Mouse (Mus musculus) activated CD4-positive, CD25-positive, alpha-beta regulatory T cell, adult 4 months (primary cell): Measurements from ENCODE around the gene Fcho2. TPM values are rescaled to one million over a fixed set of nuclear protein-coding genes. Genes with fewer than 3 reads are reported as not detected.

Experiments used
- ATAC-seq: one replicate; pipeline ENCODE4 v1.8.0; 2017
- polyA plus RNA-seq, 2 experiments: library from polyadenylated mRNA; unstranded; fragments of 100-300 nt; shearing (Covaris generic); gene quantifications; one replicate each; pipeline ENCODE4 v1.2.1; 2017

The Fcho2 gene
- polyA plus RNA-seq, 2 experiments from 2014 or later = 42.3 to 47.9 TPM

DNA sequence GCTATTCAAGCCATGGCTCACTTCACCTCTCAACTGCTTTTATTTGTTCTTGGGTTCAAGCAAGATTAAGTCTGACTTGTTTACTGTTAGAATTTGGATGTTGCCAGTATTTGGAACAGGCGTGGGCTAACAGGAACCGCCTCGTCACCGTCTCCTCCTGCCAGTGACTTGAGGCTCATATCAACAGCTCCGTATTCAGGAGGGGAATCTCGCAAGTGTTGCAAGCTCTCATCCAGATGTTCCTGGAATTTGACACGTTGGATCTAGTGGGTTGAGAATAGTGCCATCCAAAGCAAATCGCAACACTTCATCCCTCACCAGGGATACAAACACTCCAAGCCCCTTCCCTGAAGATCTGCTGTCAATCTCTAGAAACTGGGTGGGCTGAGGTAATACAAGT is 105.0 kb downstream of the Fcho2 start:
- no peak for ATAC-seq

DNA sequence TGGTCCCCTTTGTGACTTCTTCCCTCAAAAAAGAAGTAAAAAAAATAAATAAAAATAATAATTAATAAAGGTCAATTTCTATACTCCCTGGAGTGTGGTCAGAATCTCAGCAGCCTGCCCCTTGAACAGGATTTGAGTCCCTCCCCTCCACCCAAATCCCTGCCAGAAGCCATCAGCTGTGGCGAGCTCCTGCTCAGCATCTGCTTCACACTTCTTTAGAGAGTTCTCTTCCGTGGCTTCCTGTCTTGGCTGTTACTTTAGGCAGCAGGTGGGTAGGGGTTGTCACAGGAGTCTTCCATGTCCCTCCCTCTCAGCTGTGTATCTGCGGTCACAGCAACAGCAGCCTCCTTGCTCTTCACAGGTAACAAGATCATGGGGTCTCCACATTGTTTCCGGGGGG is 109.7 kb downstream of the Fcho2 start:
- no peak for ATAC-seq

DNA sequence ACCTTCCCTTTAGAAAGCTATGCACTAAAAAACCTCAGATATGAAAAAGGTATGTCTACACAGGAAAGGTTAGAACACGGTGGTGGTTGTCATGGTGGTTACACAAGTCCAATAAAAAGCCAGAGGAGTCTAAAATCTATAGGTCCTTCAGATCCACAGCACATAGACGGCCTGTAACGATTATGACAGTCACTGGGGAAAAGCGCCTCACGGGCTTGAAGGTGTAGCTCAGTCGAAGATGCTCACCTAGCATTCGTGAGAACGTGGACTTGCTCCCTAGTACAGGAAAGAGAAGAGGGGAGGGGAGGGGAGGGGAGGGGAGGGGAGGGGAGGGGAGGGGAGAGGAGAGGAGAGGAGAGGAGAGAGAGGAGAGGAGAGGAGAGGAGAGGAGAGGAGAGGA is 111.5 kb downstream of the Fcho2 start:
- ATAC-seq = no peak

DNA sequence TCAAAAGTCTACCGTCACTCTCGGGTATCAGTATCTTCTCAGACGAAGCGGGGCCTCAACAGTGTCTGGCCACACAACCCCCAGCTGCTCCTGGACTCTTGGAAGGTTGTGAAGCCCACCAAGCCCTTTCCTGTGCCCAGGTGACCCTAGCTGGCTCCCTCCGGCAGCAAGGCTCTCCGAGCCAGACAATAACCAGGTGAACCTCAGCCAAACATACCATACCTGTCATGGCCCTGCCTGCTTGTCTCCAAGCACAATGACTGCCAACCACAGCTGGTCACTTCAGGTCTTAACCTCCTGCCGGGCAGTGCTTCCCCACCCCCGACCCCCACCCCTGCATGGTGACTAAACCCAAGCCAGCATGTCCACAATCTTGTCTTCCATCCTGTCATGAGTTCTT is 112.9 kb downstream of the Fcho2 start:
- ATAC-seq = no peak

DNA sequence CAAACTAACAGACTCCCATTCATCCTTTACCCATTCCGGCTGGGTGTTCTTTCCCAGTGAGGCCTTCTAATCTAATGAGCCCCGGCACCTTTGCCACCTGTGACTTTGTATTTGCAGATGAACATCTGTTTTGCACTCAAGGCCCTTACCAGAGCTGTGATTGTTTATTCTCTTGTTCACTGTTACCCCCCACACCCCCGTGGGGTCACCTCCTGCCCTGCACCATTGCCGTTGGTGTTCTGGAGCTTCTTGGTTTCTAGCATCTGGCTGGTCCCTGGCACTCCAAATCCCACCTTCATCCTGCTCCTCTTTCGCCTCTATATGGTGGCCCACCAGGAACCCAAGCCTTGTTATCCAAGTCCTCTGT is 114.0 kb downstream of the Fcho2 start:
- ATAC-seq = no peak

DNA sequence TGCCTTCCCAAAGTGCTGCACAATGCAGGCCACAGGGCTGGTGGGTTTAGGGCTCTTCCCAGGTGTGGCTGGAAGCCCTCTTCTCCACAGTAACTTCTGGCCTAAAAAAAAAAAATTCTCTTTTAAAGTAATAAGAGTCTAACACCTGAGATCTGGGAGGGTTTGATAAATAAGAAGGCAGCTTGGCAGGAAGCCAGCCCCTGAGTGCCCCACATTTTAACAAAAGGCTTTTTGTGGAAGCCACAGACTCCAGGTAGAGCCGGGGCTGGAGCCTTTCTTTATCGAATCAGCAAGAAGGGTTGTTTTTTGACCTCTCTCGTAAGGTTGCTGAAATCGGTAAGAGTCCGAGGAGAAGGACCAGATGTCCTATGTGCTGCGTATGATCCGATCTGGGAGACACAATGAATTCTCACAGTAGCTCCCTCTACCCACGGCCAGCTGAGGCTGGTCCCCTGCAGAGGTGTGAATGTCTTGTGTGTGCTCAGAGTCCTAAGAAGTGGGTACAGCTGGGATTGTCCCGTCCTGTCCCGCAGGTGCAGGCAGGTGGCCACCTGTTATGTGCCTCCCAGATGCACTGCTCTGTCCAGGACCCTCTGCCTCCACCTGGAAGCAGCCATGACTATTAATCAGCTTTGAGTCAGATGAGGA is 114.5 kb downstream of the Fcho2 start:
- no peak for ATAC-seq

DNA sequence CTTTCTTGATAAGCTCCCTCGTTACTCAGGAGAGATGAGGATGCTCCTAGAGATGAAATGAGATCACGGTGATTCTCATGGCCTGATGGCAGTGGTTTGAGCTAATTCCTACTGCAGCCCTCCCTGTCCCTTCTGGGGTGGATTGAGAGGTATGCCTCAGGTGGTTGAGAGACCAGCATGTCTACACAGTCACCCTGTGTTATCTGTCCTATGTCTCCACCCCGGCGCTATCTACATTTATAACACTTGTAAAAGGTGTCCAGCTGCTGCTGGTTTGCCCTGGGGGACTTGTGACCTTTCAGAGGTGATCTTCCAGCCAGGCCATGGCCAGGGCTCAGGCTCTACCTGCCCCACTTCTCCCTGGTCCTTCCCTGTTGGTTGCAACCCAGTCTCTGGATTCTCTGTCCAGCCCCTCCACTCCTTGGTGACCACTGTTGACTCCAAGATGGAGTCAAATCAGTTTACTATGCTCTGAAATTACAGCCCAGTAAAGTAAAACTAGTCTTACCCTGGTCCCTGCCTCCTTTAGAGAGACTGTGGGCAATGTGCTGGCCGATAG is 115.2 kb downstream of the Fcho2 start:
- no peak for ATAC-seq

DNA sequence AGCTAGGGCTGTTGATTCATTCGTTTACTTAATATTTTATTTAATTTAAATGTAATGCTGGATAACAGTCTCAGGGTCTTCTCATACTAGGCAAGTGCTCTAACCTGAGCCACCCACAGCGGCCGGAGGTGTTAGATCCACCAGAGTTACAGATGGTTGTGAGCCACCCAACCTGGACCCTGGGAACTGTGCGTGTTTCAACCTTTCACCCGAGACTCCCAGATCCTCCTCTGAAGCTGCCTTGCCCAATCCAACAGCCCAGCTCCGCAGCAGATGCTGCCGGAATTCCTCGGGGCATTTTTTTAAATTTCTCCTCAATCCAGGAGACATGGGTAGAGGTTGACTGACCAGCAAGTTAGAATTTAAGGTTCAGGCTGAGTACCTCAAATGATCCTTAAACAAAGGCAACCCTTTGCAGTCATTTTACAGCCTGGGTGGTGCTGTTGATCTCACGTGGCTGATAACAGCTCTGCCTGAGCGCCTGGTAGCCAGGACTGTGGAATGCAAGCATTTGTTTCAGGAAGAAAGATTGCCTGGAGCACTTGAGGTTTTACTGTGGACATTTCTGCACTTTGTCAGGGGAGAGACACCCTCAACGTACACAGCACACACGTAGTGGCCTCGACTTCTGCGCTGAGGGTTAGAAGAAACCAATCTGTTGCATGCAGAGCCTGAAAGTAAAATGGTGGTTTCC is 116.1 kb downstream of the Fcho2 start:
- no peak for ATAC-seq

DNA sequence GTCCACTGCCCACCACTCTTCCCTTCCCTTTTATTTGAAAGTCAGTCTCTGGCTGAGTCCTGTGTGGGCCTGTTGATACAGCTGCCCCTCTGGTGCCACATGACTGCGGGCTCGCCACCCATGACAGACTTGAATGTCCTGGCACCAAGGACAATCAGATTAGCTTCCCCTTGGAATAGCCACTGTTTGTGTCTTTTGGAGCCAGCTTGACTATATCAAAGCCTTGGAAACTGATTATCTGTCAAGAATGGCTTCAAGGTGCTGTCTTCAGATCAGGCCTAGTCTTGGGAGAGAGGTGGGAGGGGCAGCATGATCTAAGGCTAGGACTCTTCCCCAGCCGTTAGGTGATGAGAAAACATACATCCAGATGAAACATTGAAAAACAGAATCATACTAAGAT is 118.5 kb downstream of the Fcho2 start:
- no peak for ATAC-seq

DNA sequence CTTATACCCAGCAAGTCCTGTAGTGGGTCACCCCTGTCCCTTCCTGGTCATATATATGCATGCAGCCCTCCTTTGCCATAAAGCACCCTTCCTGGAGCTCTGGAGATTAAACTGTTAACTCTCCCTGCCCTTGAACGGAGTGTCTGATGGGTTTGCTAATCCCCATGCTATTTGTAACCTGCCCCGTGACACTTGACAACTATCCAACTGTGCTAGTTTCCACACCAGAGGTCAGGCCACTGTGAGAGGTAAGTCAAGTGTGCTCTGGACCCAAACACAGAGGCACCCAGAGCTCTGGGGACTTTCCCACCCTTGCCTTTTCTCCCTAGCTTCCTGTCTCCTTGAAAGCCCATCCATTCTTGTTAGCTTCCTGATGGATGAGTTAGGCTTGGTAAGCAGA is 119.7 kb downstream of the Fcho2 start:
- ATAC-seq = no peak

DNA sequence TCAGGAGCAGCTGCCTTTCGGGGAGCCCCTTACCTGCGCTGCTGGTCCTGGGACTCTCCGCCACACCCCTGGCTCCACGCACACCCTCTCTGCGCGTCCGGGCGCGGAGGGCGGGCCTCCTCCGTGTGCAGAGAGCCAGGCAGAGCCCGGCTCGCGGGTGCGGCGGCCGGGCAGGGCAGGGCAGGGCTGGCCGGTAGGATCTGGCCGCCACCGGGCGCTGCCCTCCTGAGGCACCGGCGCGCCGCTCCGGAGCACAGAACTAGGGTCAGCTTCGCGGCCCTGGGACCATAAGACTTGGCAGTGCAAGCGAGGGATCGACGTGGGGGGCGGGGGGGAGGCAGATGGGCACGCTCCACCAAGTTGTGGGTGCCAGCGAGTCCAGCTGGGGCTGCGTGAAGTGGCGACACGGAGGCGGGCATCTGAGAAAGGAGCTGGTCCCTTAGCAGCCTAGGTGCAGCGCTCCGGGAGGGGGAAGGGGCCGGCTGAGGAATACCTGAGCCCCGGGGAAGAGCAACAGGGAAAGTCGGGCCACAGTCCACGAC is 120.4 kb downstream of the Fcho2 start, which contains the start of gene Tmem171:
Gene Tmem171, minus strand, starts transcription at position 62 of the 542 bp plus-strand sequence.
- no peak for ATAC-seq

DNA sequence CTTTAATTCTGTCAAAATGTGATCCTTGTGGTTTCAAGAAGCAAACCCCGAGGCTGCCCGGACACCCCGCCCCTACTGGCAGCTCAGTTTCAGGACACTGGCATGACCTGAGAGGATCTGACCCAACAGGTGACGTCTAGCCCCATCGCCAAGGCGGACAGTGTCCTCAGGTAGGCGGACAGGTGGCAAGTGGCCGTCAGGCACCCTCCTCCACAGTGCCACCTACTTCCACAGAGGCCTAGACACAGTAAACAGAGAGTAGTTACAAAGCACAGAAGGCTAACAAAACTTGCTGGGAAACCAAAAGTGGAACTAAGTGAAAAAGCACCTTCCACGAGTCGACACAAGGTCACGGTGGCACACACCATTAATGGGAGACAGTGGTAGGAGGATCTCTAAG is 121.9 kb downstream of the Fcho2 start:
- peak; percentile 24 for ATAC-seq

DNA sequence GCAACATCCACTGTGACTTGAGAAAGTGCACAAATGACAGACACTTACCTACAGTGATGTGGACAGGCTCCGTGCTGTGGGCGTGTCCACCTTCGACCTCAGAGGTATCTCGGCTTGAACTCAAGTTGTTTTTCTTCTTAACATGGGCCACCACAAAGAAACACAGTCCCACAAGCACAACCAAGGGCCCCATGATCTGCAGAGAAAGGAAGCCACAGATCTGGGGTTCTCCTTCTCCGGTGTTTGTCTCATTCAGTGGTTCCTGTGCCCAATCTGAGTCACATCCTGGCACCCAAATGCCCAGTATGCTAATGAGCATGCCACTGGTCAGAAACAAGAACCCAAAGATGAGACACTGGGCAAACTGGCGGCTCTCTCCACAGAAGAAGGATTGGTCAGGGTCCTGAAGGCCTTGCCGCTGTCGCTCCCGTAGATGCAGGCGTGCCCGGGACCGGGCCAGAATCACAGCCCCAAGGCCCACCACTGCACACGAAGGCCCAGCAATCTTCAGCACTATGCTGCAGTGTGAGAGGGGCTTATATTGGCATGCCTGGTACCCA is 123.2 kb downstream of the Fcho2 start:
- ATAC-seq = peak; percentile 75

DNA sequence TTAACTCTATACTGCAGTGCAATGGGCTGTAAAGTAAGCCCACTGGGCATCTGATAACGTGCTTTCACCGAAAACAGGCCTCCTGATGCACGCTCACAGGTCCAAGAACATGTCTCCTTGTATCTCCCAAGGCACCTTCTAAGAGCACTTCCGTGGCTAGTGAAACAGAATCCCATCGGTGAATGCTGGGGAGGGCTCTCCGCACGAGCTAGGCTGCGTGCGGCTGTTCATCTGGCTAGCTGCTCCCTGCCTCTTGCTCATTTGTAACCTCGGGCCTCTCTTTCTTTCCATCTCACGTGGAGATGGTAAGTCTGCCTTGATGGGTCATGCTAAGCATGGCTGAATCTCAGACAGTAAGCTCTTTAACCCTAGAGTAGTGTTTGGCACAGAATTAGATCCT is 124.4 kb downstream of the Fcho2 start:
- ATAC-seq = no peak

DNA sequence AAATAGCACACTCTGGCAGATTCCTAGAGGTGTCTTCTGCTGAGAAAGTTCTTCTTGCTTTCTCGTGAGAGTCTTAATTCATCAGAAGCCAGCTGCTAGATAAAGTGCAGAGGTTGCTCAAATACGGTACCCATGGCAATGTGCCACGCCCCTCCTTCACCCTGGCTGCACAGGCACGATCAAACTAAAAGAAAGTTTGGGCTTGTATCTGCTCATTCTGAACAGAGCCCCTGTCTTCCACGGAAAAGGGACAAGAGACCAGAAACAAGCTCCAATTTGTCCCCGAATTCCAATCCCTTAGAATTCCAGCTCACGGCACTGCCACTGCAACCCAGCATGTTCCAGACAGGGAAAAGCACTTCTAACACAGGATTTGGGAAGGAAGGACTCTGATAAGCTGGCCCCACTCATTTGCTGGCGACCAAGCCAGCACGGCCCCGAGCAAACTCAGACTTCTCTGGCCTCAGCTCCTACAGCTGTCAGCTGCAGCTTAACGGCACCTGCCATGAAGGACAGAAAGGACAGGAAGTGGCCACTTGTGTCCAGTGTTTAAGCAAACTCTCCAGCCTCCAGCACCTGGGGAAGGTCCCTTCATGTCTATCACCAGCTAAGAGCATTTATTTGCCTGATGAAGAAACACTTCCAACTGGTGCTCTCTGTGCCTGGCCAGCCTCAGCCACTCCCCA is 125.5 kb downstream of the Fcho2 start:
- ATAC-seq = no peak

DNA sequence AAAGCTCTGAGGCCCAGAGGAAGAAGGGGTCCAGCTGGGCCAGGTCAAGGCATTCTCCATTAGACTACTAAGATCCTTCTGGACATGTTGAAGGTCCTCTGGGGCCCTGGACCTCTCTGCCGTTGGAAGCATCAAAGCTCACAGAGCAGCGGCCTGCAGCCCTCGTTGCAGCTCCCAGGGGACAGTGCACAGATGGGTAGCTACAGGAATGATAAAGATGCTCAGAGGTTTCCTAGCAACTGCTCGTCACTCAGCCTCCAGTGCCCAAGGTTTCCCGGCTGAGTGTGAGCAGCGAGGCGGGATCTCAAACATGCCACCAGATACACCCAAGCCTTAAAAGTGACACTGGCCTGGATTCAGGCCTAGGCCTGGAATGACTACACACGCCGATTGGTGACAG is 127.3 kb downstream of the Fcho2 start:
- ATAC-seq = no peak

DNA sequence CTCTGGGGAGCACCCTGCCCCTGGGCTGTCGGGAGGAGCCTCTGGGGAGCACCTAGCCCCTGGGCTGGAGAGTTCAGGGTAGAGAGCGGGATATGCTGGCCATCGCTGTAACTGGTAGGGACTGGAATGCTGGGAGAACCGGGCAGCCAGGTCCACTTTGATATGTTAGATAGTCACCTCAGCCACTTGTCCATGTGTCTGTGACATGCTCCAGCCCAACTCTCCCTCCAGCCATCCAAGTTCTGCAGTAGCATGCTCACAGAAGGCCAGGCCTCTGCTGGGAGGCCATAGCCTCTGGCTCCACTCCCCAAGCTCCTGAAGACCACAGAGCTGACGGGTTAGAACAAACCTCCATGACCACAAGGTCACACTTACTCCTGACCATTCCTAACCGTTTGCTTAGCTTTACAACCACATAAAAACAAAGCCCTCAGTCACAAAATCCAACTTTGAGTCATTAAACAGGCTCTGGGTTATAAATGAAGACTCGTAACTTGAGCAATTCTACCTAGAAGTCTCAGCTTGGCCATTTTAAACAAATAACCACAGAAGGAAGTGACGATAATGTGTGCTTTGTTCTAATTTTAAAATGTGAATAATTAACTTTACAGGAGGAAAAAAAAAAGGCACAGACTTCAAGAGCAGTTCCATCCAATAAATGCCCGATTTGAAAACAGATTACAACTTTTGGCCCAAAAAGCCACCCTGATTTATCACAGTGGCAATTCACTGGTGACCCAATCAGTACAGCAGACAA is 130.9 kb downstream of the Fcho2 start:
- ATAC-seq = no peak

DNA sequence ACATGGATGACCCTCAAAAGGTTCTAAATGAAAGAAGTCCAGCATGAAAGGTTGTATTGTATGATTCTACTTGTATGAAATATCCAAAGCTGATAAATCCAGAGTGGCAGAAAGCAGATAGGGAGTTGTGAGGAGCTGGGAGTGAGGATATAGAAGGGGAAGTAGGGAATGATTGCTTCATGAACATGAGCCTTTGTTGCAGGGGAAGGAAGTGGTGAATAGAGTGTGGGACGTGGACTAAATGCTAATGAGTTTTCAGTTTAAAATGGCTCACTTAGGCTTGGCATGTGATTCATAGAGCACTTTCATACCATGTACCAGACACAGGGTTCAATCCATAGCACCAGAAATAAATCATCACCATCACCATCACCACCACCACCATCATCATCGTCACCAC is 131.8 kb downstream of the Fcho2 start:
- no peak for ATAC-seq

DNA sequence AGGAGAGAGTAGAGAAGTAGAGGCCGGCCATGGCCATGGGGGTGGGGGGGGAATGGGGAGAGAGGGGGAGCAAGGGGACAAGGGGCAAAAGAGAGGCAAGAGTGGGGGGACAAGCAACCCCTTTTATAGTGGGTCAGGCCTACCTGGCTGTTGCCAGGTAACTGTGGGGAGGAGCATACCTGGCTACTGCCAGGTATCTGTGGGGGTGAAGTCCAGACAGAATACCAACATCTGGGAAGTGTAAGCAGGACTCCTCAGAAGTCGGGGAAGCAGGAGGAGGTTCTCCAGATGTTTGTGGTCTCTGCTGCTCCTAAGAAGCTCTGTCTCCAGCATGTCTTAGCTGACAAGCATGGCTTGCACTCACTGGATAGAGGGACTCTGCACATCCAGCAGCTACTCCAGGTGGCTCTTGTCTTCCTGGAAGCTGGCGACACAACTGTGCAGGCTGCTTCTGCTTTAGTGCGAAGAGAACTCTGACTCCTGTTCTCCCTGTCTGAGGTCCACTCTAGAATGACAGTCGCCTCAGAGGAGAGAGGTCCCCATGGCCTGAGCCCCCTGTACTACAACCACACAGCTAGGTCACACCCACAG is 134.7 kb downstream of the Fcho2 start:
- no peak for ATAC-seq

DNA sequence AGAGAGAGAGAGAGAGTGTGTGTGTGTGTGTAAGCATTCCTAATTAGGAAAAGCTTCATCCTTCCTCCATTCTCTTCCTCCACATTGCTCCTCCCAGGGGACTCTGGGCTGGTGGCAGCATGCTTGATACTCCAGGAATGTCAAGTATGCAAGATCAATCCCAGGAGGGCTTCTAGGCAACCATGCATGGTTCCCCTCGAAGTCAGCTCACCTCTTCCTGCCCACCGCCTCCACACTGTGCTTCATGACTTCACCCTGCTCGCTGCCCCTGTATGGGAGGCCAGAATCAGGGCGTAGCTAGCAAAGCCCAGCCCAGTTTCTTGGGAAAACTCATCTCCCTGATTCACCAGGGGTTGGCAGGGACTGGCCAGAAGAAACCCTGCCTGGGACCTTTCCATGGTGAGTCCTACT is 135.6 kb downstream of the Fcho2 start:
- ATAC-seq = no peak

DNA sequence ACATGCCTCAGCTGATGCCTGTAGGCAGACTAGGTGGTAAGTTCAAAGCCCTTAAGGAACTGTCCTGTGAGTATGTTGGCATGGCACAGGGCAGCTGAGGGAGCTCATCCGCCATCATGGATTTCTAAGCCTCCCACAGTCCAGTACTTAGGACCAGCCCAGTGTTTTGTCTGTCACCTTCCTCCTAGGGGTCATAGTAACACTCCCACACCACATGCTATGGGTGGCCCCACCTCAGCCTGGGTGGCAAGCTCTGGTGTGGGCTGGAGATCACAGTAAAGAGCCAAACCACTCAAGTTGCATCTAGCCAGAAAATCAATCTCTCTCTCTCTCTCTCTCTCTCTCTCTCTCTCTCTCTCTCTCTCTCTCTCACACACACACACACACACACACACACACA is 136.0 kb downstream of the Fcho2 start:
- ATAC-seq = no peak

DNA sequence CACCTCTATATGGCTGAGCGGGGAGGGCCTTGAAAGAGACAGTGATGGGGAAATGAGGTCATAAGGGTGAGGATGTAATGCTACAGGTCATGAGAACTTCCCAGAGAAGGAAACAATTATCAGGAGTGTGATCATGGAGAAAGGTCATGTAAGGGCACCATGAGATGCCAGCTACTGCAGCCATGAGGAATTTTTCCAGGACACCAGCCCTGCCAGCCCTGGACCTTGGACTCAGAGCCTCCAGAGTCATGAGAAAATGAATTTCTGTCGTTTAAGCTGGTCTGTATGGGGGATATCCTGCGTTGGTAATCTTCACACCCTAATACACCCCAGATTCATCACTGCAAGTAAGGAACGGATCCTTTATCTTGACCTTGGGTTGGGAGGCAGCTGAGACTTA is 141.3 kb downstream of the Fcho2 start:
- no peak for ATAC-seq
